Mouse (Mus musculus): ENCODE results near the gene Psmb5. TPM values are rescaled to one million over a fixed set of nuclear protein-coding genes. Genes with fewer than 3 reads are reported as not detected.

Gene Psmb5
- 209 and 218 TPM in 2 replicates for polyA plus RNA-seq (2015; fragmentation: Nextera tagmentation; extraction: Ambion mirVana)

DNA sequence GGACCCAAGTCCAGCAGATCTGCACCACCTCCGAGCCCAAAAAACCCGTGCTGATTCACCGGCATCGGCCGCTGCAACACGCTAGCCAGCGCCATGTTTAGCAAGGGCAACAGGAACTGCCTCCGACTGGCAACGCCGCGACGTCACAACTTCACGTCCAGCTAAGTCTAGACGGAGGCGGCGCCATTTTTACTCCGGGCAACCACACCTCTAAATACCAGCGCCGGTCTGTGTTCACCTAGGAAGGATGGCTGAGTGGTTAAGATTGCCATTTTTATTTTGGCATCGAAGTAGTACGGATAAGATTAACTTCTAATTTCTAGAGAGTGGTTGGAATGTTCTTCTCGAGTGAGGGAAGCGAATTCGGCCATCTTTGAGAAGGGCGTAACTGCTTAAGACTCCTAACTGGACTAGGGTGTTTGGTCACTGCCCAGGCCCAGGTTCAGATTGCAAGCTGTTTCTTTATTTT lies at the start of gene Psmb5:
Gene Psmb5, minus strand, starts transcription at position 126 of the 469 bp plus-strand sequence.

GRCm38 (mm10) chr14:54641305-54641969 lies 23.6 kb upstream of the Psmb5 start, which contains the start of gene Cdh24:
Gene Cdh24 (minus strand): TSS chr14:54641364.

GRCm38 (mm10) chr14:54640946-54641304 lies 23.1 kb upstream of the Psmb5 start, which contains the start of gene Gm17606:
Gene Gm17606 (plus strand): TSS chr14:54640952.

GRCm38 (mm10) chr14:54621133-54621532 lies 3.3 kb upstream of the Psmb5 start, which contains the start of gene Psmb11:
Gene Psmb11 (plus strand): TSS chr14:54621433.

GRCm38 (mm10) chr14:54605752-54606321 lies 12.0 kb downstream of the Psmb5 start, which contains the start of gene 4931414P19Rik:
Gene 4931414P19Rik (minus strand): TSS chr14:54605993.

GRCm38 (mm10) chr14:54577089-54577982 lies 40.5 kb downstream of the Psmb5 start, which contains the start of gene Ajuba:
Gene Ajuba (minus strand): TSS chr14:54577558.

MicroRNA genes within 50 kb of the gene (microRNA counts, 519-probe panel; counts per million panel counts)
- microRNA mmu-miR-686, result 88.3 counts per million

Other genes starting within 250 kb of the Psmb5 start
- gene Slc7a7, start 200.2 kb downstream of the Psmb5 start, polyA plus RNA-seq (2015; fragmentation: Nextera tagmentation; extraction: Ambion mirVana), result 5.2 and 7.3 TPM in 2 replicates
- gene Mrpl52, start 191.1 kb downstream of the Psmb5 start, polyA plus RNA-seq (2015; fragmentation: Nextera tagmentation; extraction: Ambion mirVana), result 330 and 368 TPM in 2 replicates
- gene Mmp14, start 186.4 kb downstream of the Psmb5 start, polyA plus RNA-seq (2015; fragmentation: Nextera tagmentation; extraction: Ambion mirVana), result 48.4 and 54.3 TPM in 2 replicates
- gene Lrp10, start 153.9 kb downstream of the Psmb5 start, polyA plus RNA-seq (2015; fragmentation: Nextera tagmentation; extraction: Ambion mirVana), result 32.4 and 43.0 TPM in 2 replicates
- 0.58 and 0.61 TPM in 2 replicates for gene Rem2, start 141.9 kb downstream of the Psmb5 start, polyA plus RNA-seq (2015; fragmentation: Nextera tagmentation; extraction: Ambion mirVana)
- 33.7 and 35.1 TPM in 2 replicates for gene Prmt5, start 100.5 kb downstream of the Psmb5 start, polyA plus RNA-seq (2015; fragmentation: Nextera tagmentation; extraction: Ambion mirVana)
- gene Haus4, start 63.4 kb downstream of the Psmb5 start, polyA plus RNA-seq (2015; fragmentation: Nextera tagmentation; extraction: Ambion mirVana), result 81.4 and 85.9 TPM in 2 replicates
- gene Ajuba, start 40.5 kb downstream of the Psmb5 start, polyA plus RNA-seq (2015; fragmentation: Nextera tagmentation; extraction: Ambion mirVana), result 4.4 and 5.9 TPM in 2 replicates
- 2.0 and 3.0 TPM in 2 replicates for gene 4931414P19Rik, start 12.0 kb downstream of the Psmb5 start, polyA plus RNA-seq (2015; fragmentation: Nextera tagmentation; extraction: Ambion mirVana)
- not detected in 2 replicates for gene Psmb11, start 3.4 kb upstream of the Psmb5 start, polyA plus RNA-seq (2015; fragmentation: Nextera tagmentation; extraction: Ambion mirVana)
- gene Gm17606, start 22.9 kb upstream of the Psmb5 start, polyA plus RNA-seq (2015; fragmentation: Nextera tagmentation; extraction: Ambion mirVana), result not detected in 2 replicates
- gene Cdh24, start 23.3 kb upstream of the Psmb5 start, polyA plus RNA-seq (2015; fragmentation: Nextera tagmentation; extraction: Ambion mirVana), result 0.53 and 0.63 TPM in 2 replicates
- gene 1700123O20Rik, start 68.2 kb upstream of the Psmb5 start, polyA plus RNA-seq (2015; fragmentation: Nextera tagmentation; extraction: Ambion mirVana), result 46.7 and 53.4 TPM in 2 replicates
- gene Acin1, start 68.9 kb upstream of the Psmb5 start, polyA plus RNA-seq (2015; fragmentation: Nextera tagmentation; extraction: Ambion mirVana), result 81.1 and 96.0 TPM in 2 replicates
- gene Gm29776, start 80.8 kb upstream of the Psmb5 start, polyA plus RNA-seq (2015; fragmentation: Nextera tagmentation; extraction: Ambion mirVana), result 0.16 and 0.28 TPM in 2 replicates
- 18.5 and 28.5 TPM in 2 replicates for gene Cebpe, start 94.2 kb upstream of the Psmb5 start, polyA plus RNA-seq (2015; fragmentation: Nextera tagmentation; extraction: Ambion mirVana)
- gene Slc7a8, start 163.9 kb upstream of the Psmb5 start, polyA plus RNA-seq (2015; fragmentation: Nextera tagmentation; extraction: Ambion mirVana), result 2.0 and 3.4 TPM in 2 replicates
- gene Rnf212b, start 196.1 kb upstream of the Psmb5 start, polyA plus RNA-seq (2015; fragmentation: Nextera tagmentation; extraction: Ambion mirVana), result not detected in 2 replicates

Data from spleen, postnatal 0 days (tissue).